Mouse (Mus musculus): ENCODE data around the gene Ccdc167.
"Not testable (repeated sequence)": the region's sequence is repeated elsewhere in the genome, so short reads cannot be mapped to it uniquely, and the experiment has no call there.

Gene Ccdc167

DNA sequence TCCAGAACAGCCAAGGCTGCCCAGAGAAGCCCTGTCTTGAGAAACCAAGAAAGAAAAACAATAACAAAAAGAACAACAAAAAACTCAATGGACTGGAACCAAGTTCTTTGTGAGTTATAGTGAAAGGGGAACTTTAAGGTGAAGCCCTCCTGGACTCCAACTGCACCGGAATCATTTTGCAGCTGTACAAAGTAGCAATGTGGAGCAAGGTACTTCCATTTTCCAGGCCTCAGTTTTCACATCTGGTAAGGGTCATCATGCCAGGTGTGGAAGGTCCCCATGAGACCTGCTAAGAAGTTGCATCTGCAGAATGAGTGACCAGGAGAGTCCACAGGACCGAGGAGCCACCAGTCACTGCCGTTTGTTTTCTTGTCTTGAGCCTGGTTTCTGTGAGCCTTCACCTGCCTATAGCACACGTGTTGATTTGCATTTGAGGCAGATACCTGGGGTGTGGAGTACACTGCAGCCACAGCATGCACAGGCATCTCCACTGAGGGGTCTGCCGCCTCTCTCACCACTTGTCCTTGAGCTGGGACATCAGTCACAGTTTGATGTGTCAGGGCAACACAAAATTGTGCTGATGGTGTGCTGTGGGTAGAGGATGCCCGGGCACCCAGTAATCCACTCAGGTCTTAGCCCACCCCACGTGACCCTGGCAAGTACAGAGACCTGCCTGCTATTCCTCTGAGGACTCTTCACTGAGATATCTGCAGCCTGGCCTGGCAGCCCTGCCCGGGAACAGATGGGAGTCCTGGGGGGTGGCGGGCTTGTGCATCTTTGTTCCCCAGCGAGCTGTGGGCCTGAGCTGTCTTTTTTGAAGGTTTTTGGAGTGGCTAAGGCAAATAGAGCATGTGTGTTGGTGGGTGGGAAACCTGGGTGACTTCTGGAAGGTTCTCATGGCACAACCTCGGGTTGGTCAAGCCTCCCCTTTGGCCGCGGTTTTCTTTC lies 3.1 kb upstream of the Ccdc167 start:
- no peak for DNase-seq (ENCODE audit: low spot score in 2 of 2)

DNA sequence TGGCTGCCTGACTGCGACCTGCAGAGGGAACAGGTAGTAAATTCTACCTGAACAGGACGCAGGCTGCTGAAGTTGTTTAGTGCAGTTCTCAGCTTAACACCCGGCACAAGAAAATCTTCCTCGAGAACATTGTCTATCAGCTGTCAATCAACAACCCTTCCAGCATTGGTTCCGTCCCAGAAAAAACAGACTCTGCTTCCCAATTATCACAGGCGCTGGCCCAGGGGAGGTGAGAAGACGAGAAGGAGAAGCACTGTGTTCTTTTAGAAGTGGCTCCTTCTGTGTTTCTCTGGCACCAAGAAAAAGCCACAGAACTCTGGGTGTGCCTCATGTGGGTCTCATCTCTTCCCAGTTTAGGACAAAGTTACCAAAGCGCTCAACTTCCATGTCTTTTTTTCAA lies 1.8 kb upstream of the Ccdc167 start:
- DNase-seq (ENCODE audit: low spot score in 2 of 2): no peak

GRCm38 (mm10) chr17:29713734-29714133 lies 3.1 kb downstream of the Ccdc167 start:
- not testable (repeated sequence) for DNase-seq (ENCODE audit: low spot score in 2 of 2)

GRCm38 (mm10) chr17:29712565-29712964 lies 4.3 kb downstream of the Ccdc167 start:
- no peak for DNase-seq (ENCODE audit: low spot score in 2 of 2)

- DNase-seq (ENCODE audit: low spot score in 2 of 2): no peak
Measured at GRCm38 (mm10) chr17:29711745-29712431, 5.0 kb downstream of the Ccdc167 start.

- no peak for DNase-seq (ENCODE audit: low spot score in 2 of 2)
Measured at GRCm38 (mm10) chr17:29711076-29711744, 5.6 kb downstream of the Ccdc167 start.

DNA sequence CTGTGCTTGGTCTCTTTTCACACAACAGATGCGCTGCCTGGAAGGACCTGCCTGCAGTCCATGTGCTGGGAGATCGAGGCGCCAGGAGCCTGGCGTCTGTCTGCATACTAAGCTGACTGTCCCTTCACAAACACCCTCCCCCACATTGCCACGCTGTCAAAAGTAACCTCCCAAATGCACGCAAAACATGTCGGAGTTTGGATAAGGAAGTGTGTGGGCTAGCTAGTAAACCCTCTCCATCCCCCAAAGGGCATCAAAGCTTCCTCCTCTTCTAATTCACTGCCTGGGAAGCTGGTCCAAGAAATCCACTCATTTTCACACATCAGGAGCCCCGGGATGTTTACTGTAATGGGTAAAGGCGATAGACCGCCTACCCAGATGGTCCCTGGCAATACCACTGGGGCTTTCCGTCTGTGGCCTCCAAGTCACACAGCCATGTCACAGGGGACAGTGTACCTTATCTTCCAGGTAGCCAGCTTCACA lies 6.2 kb downstream of the Ccdc167 start:
- DNase-seq (ENCODE audit: low spot score in 2 of 2): no peak

GRCm38 (mm10) chr17:29708783-29709182 lies 8.1 kb downstream of the Ccdc167 start:
- DNase-seq (ENCODE audit: low spot score in 2 of 2): no peak

GRCm38 (mm10) chr17:29706981-29707545 lies 9.8 kb downstream of the Ccdc167 start:
- no peak for DNase-seq (ENCODE audit: low spot score in 2 of 2)

DNA sequence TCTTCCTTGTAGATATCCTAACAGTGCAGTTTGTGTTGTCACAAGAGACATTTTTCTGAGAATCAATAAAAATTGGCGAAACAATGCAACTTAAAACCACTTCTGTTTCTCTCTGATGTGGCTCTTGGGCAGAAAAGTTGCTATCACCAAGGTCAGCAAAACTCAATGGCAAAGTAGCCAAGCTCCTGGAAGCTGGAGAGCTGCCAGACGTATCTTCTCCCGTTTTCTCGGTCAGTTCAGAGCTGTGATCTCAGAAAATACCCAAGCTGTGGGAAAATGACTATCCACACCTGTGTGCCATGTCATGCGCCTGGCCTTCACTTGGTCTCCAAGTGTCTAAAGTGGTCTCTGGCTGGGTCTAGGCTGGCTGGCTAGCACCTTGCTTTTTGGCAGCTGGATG lies 11.0 kb downstream of the Ccdc167 start:
- no peak for DNase-seq (ENCODE audit: low spot score in 2 of 2)

GRCm38 (mm10) chr17:29704781-29705180 lies 12.1 kb downstream of the Ccdc167 start:
- DNase-seq (ENCODE audit: low spot score in 2 of 2): peak; percentile 49 to 74

DNA sequence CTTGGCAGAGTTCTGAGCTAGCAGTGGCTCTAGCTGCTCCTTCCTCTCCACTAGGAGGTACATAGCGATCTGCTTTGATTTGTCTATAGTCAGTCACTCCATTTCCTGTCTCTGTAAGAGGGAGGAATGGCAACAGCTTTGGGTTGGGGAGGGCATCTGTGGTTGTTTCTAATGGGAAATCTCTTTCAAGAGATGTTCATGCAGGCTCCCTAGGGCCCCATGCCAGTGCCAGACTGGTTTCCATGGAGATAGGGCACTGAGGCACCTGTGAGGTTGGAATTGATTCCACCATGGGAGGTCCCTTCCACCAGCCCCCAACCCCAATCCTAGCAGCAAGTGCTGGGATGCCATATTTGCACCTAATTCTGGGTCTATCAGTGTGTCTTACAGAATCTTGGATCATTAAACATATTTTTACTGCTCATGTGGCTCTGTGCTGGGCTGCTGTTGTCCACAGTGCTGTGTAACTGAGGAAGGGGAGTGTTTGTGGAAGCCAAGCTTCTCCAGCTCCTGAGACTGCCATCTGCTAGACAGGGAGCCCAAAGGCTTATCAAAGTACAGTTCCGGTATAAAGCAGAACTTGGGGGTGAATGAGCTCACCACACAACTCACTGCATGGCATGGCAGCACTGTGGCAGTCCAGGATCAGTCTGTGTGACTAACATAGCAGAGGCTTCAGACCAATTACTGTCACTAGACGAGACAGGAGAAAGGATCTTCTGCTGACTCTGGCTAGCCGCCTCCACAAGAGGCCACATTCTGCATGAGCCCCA lies 13.7 kb downstream of the Ccdc167 start:
- DNase-seq (ENCODE audit: low spot score in 2 of 2): no peak

DNA sequence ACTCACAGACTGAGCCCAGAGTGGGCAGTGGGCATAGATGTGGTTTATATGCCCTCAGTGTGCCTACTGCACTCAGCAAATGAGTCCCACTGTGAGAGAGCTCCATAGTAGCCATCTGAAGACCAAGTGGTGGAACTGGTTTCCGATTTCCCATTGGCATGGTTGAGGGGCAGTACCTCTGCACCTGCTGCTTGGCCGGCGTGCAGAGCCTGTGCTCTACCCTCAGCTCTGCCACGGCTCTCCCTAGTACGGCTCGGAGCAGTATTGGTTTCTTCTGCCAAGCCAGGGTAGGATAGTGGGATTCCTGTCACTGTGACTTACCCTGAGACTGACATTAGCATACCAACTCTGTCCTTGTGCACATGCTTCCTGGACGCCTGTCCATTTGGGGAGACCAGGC lies 16.3 kb downstream of the Ccdc167 start:
- DNase-seq (ENCODE audit: low spot score in 2 of 2): no peak

DNA sequence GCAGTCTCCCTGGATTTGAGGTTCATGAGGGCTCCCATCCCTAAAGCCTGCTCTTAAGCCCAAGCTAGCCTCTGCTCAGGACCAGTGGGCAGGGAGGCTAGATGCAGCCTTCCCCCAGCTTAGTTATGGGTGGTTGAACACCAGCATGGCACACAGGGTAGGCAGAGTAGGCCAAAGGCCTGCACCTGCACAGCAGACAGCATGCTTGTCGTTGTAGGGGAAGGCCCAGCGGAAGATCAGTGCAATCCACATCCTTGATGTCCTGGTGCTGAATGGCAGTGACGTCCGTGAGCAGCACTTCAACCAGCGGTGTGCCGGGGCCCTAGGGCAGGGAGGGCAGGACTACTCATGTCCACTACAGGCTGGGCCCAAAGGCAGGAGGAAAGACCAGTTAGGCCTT lies 18.4 kb downstream of the Ccdc167 start:
- no peak for DNase-seq (ENCODE audit: low spot score in 2 of 2)

DNA sequence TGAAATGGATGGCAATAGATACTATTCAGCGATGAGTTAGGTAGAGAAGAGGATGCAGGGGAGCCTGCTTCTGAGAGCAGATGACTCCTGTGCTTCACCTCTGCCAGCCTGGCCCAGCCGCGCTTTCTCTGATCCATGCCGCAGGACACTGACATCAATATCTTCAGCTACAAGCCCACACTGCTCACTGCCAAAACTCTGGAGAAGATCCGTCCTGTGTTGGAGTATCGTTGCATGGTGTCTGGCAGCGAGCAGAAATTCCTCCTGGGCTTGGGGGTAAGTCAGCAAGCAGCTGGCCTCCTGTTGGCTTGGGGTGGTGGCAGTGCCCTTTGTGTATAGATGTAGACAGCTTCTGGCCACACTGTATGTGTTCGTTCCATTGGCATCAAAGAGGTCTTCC lies 19.9 kb downstream of the Ccdc167 start:
- DNase-seq (ENCODE audit: low spot score in 2 of 2): no peak

GRCm38 (mm10) chr17:29694516-29694915 lies 22.3 kb downstream of the Ccdc167 start:
- no peak for DNase-seq (ENCODE audit: low spot score in 2 of 2)

DNA sequence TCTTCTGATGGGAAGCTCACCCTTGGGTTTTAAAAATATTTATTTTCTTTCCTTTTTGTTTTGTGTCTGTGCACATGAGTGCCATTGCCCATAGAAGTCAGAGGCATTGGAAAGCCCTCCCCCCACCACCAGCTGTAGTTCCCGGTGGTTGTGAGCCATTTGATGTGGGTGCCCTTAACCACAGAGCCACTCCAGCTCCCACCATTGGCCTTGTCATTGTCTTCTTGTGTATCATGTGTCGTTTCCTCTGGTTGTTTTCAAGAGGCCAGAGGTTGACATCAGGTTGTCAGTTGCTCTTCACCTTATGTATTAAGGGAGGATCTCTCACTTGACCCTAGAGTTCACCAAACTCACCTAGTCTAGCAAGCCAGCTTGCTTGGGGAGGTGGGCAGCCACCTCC lies 23.3 kb downstream of the Ccdc167 start:
- DNase-seq (ENCODE audit: low spot score in 2 of 2): no peak

DNA sequence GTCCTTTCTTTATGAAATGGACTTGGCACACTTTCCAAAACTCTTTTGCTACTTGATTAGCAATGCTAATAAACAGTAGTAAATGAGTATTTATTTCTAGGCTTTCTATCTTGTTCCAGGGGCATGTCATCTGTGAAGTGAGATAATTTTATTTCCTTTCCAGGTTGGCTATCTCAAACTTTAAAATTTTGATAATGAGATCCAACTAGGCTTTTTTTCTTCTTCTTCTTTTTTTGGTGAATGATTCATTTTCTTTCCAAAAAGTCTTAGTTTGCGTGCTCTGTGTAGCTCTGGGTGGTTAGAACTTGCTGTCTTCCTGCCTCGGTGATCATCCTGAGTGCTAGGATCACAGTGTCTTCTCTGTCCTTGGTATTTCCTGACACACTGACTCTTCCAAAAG lies 24.0 kb downstream of the Ccdc167 start:
- no peak for DNase-seq (ENCODE audit: low spot score in 2 of 2)

DNA sequence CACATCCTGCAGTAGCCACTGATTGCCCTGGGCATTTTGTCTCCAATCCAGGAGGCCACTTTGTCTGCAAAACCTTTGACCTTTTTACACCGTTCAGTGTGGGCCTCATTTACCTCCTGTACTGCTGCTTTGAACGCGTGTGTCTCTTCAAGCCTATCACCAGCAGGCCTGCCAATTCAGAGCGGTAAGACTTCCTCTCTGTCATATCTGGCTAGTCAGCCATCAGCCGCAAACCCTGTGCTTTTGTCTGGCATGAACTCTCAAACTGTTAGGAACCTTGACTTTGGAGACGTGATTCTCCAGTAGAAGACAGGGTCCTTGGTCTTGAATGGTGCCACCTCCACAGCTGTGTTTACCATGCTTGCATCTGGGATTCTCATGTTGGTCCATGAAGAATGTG lies 26.6 kb downstream of the Ccdc167 start:
- DNase-seq (ENCODE audit: low spot score in 2 of 2): no peak

- no peak for DNase-seq (ENCODE audit: low spot score in 2 of 2)
Measured at GRCm38 (mm10) chr17:29688610-29689009, 28.2 kb downstream of the Ccdc167 start.

DNA sequence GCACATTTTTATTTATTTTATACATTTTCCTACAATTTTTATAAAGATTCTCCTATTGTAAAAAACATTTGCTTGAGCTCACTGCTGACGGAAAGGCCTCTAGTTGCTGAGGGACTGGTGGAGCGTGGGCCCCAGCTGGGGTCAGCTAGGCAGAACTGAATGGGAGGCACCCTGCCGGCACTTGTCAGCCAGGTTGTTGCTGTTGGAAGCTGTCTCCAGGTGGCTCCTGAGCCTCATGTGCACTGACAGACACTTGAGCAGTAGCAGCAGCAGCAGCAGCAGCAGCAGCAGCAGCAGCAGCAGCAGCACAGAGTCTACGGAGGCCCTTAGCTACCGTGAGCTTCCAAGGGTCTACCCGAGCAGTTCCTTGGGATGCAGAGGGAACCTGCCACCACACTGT lies 29.5 kb downstream of the Ccdc167 start:
- peak in 1 of 2 experiments; percentile 42 for DNase-seq (ENCODE audit: low spot score in 2 of 2)
